Mouse (Mus musculus) myocyte (in vitro differentiated cells): ENCODE data around the gene Urb1.

Experiments used
- POLR2A ChIP-seq: IDR thresholded peaks from one replicate; pipeline ENCODE4 v1.6.1; 2011; ENCODE audit warnings: low read depth, mild to moderate bottlenecking, control low read depth, moderate library complexity; ENCODE audit not compliant: insufficient read length
- TCF3 ChIP-seq: IDR thresholded peaks from one replicate; pipeline ENCODE4 v1.6.1; 2011; ENCODE audit warnings: low read depth, control low read depth; ENCODE audit not compliant: insufficient read length

DNA sequence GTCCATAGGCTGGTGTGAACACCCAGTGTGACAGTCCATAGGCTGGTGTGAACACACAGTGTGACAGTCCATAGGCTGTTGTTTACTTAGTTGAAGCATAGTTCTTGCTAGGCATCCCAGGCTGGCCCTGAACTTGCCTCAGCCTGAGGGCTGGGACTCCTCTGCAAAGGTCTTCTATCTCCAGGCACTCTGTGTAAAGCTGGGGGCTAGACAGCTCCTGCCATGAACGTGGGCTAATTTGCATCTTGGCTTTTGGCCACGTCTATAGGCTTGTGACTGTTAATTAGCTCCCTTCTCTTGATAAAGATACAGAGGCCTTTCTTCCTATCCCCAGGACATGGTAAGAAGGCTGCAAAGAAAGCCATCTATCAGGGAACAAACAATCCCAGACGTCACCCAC, 50.9 kb downstream of the Urb1 start:
- no peak for TF ChIP-seq TCF3
- no peak for TF ChIP-seq POLR2A
